Mouse (Mus musculus) MN1 (cell line): Measurements from ENCODE around the gene Gck.
A peak's percentile ranks its signal among the peaks of the same experiment; 100 is the strongest.
"Not testable (repeated sequence)": the region's sequence is repeated elsewhere in the genome, so short reads cannot be mapped to it uniquely, and the experiment has no call there.

Source experiments
- DNase-seq: peaks from one replicate; pipeline ENCODE4 v3.0.0-alpha.2; 2016; ENCODE audit warnings: low spot score

The Gck gene

DNA sequence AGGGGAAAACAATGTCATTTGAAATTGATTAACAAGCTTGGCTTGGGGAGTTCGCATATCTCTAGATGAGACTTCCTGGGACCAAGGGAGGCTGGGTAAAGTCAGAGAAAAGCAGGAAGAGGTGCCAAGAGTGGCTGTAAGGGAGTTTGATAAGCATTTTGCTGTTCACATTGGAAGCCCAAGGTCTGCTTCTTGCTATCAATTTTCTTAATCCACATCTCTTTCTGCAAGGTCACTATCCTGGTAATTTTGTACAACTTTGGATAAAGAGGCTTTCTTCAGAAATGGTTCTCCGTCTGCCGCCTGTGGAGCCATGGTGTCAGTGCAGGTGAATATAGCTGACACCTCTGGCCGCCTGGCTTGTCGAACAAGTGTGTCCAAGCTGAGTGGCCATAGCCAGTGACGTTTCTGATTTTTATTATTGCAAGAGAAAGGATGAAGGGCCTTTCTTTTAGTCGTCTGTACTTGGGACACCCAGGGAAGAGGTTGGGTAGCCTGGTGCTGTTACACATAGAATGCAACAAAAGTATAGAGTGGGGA, 5.2 kb upstream of the Gck start:
- peak; percentile 85 for DNase-seq

- no peak for DNase-seq
Observed at GRCm38 (mm10) chr11:5954435-5954834, 4.6 kb upstream of the Gck start.

- DNase-seq: peak; percentile 72
Observed at GRCm38 (mm10) chr11:5953130-5953765, 3.4 kb upstream of the Gck start.

DNA sequence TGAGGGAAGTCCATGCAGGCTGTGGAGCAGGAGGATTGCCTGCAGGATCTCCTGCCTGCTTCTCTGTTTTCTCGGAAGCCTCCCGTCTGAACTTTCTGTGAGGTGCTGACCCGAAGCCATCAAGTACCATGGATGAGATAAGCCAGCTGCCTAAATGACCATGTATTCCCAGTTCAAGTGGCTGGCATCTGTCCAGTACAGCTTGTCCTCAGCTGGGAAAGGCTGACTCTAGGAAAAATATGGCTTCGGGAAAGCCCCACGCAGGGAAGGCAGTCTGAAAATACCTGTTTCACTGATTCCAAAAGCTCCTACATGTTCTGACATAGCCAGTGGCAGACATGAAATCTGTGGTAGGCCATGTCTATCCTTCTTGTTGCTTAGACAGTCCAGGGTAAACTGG, 2.6 kb upstream of the Gck start:
- DNase-seq: peak; percentile 71

- no peak for DNase-seq
Observed at GRCm38 (mm10) chr11:5948546-5949250, 1.2 kb downstream of the Gck start.

DNA sequence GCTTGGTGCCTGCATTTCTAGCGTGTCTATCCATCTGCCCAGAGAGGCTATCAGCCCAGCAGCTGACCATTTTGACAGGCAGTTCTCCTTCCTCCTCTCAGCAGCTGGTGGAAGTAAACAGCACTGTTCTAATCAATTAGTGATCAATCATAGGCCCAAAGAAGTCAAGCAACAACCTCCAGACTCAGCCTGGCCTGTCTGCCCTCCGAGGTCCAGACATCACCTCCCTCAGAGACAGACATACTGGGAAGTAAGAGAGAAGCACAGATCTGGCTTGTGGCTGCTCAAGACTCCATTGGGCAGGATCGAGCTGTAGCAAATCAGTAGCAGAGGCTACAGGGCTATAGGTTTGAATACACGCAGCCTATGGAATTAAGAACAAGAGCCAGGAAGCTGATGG, 2.1 kb downstream of the Gck start:
- DNase-seq: no peak

DNA sequence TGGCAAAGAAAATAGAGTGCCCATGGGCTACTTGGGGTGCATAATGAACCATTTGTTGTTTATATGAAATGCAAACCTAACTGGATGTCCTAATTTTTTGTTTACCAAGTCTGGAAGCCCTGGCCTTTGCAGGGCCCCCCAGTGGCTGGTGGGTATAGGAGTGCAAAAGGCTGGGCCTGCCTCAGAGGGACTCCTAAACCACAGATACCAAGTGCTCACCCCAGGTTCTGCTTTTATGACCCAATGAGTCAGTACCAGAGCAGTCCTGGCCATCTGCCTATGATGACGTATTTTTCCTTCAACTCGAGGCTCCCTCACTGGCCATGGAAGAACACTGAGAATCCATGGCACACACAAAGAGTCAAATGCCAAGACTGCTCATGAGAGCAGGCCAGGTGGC, 4.8 kb downstream of the Gck start:
- peak; percentile 43 for DNase-seq

DNA sequence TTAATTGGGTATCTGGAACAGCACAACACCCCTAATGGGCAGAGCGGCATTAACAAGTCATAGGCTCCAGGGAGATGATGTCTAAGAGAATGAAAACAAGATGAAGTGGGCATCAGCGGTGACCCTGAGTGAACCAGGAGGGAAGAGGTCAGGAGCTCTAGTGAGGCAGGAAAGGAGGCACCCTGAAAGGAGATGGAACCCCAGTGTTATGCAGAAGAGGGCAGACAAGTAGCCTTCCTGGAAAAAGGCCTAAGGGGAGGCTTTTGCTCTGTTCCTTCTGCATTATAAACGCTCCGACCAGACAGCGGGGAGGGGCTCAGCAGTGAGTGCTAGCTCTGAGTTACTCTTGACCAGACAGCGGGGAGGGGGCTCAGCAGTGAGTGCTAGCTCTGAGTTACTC, 6.9 kb downstream of the Gck start:
- DNase-seq: no peak

- not testable (repeated sequence) for DNase-seq
Observed at GRCm38 (mm10) chr11:5934531-5934930, 15.3 kb downstream of the Gck start.

DNA sequence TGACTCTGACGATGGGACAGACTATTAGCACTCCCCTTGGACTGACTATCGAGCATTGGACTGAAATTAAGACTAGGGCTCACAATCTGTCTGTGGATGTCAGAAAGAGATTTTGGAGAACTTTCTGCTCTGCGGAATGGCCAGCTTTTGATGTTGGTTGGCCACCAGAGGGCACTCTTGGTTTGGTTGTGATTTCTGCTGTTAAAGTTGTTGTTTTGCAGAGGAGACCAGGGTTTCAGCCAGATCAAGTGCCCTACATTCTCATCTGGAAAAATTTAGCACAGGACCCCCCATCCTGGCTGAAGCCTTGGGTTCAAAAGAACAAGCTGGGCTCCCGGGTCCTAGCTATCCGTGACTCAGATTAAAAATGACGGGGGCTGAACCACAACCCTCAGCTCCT, 17.9 kb downstream of the Gck start:
- DNase-seq: not testable (repeated sequence)

- DNase-seq: no peak
Observed at GRCm38 (mm10) chr11:5930578-5930977, 19.3 kb downstream of the Gck start.

- no peak for DNase-seq
Observed at GRCm38 (mm10) chr11:5926696-5927220, 23.1 kb downstream of the Gck start.

DNA sequence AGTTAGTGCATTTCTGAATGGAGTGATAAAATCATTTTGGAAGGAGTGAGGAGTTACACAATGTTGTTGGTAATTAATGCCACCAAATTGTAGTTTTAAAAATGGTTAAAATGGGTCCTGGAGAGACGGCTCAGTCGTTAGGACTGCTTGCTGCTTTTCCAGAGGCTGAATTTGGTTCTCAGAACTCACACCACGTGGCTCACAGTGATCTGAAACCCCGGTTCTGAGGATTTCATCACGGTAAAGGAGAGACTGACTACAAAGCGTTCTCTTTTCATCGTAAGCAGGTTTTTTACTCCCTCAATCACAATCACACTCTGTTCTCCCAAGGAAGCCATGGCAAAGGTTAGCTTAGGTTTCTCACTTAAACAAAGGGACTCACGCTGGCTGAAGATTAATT, 25.2 kb downstream of the Gck start:
- DNase-seq: no peak

DNA sequence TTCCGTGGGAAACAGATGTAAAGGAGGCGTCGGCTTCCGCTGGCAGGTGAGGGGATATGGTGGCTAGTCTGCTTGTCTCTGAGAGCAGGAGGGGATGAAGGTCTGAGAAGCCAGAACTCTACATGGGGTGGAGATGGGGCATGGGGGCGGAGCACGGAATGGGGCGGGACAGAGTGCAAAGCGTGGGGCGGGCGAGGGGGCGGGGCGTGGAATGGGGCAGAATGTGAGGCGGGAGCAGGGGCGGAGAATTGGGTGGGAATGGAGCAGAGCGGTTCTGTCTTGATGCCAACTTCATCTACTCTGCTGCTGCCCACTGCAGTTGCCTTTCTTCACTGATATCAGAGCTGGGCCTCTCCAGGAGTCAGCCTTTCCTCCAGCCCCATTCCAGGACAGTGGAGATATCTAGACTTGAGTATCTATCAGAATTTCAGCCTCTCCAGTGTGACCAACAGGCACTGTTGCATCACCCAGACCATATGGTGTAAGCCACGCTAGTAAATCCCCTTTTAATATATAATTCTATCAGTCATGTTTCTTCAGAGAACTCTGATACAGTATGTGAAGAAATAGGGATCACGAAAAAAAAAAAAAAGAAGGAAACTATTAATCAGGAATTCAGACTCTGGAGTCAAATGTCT, 29.4 kb downstream of the Gck start:
- DNase-seq: no peak

GRCm38 (mm10) chr11:5919606-5920005, 30.3 kb downstream of the Gck start:
- no peak for DNase-seq

- no peak for DNase-seq
Observed at GRCm38 (mm10) chr11:5918111-5918510, 31.8 kb downstream of the Gck start.

DNA sequence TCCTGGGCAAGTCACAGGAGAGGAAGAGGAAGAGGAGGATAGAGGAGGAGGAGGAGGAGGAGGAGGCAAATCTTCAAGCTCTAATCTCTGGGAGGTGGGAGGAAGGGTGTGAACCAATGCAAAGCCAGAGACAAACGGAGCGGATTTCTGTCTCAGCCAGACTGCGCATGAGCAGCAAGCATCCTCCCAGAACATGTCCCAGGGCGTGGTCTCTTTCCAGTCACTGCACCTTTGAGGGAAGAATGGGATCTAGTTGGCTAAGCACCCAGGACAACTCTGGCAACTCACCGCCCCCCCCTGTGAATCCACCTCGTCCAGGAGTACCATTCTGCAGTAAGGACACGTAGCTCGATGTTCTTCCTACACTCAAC, 33.7 kb downstream of the Gck start:
- DNase-seq: no peak

DNA sequence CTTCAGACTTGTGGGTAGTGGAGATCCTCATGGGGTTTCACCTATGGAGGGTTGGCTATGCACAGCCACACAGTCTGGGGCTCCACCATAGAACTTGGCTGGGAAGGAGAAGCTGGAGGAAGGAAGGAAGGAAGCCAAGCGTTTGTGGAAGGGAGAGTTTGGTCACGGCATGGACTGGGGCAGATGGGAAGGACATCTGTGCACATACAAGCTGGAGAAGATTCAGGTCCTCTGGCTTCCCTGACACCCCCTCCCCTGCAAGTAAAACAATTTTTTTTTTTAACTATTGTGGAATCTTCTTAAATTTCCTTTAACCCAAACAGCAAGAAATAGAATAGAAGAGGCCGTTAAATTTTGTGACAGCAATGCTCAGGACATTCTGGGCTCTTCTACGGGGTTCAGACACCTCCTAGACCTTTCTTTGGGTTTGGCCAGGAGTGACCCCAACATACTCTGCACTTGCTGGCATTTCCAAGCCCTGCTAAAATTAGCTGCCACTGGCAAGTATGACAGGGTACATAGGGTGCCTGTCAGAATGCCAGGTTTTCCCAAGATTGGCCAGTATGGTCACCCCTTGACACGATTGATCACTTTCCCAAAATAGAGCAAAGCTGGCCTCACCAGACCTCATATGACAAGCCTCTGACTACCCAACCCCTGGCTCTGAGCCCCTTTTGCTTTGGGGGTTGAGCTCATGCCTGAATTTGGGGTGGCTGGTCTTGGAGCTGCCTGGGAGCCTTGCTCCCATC, 34.3 kb downstream of the Gck start:
- DNase-seq: no peak

DNA sequence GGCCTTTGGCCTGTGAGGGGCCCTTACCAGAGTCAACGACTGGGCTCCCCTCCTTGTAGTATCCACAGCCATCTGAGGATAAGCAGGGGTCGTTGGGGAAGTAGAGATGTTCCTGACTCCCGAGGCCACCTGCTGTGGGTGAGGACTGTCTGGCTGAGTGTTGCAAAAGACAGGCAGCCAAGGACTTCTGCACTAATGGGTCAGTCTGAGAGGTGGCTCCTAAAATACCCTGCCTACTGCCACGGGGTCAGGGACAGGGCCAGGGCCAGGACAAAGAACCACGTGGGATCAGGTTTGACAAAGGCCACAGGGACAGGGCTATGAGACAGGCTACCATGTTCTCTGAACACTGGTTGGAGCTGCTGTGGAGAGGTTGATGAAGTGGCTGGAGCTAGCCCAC, 34.9 kb downstream of the Gck start:
- no peak for DNase-seq

GRCm38 (mm10) chr11:5913936-5914335, 35.9 kb downstream of the Gck start:
- DNase-seq: no peak

DNA sequence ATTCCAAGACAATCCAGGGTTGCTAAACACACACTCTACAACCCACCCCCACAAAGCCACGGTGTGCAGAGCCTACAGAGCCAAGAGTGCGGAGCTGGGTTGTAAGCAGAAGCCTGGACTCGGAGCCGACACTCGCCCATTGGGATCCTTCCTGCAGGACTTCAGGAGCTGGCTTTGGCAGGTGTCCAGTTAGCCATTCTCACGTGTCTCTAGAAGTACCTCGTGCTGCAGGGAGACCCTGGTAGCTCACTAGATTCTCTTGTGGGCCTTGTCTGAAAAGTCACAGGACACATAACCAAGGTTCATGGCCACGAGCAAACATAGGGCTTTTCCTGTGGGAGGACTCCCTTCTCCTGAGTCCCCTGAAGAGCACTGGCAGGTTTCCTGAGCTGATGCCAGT, 36.6 kb downstream of the Gck start:
- DNase-seq: peak; percentile 45

DNA sequence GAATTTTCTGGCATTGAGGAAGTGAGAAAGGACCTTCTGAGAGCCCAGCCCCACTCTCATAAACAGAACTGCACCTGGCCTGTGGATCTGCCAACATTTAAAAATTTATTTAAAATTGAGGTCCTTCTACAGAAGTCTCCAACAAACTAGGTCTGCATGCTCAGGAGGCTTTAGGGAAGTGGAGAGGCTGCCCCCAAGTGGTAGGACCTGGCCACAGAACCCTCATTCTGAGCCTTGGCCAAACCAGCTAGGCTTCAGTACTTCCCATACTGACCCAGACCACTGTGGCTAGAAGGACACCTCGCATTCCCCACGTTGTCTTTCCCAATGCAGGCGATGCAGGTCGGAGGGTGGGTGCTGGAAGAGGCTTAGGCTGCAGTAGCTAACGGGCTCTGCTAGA, 37.2 kb downstream of the Gck start:
- peak; percentile 81 for DNase-seq
